Mouse (Mus musculus): ENCODE measurements around the gene Csf2rb. TPM values are rescaled to one million over a fixed set of nuclear protein-coding genes. Genes with fewer than 3 reads are reported as not detected.

The Csf2rb gene
- polyA plus RNA-seq, 1 experiment from 2014 or later, result 0.89 TPM

DNA sequence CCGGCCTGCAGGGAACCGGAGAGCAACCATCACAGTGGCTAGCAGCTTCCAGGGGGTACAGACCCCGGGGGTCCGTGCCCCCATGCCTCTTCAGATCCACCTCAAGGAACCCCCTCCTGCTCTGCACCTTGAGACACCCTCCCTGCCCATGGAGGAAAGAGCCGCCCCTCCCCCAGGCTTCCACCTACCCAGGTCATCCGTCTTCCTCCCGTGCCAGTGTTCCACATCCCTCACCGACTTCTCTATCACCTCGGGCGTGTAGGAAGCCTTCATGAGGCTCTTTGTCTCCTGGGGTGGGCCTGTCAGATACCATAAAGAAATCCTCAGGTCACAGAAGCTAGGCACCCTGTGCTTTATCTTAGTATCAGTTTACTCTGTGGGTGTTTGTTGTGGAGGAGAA lies 53.0 kb downstream of the Csf2rb start:
- H3K4me3 ChIP-seq (ENCODE audit: low read length), result no peak overlapping the region
- H3K4me1 ChIP-seq (ENCODE audit: control insufficient read depth, insufficient read depth, low read length), result no peaks in the 10 kb centered on the region
- H3K36me3 ChIP-seq (ENCODE audit: control insufficient read depth, insufficient read depth, low read length), result no peaks in the 10 kb centered on the region
- H3K27me3 ChIP-seq (ENCODE audit: control insufficient read depth, insufficient read depth, low read length), result no peaks in the 10 kb centered on the region
- H3K27ac ChIP-seq (ENCODE audit: low read depth, low read length), result no peak overlapping the region
- no peak overlapping the region for H3K9ac ChIP-seq (ENCODE audit: low read depth, low read length)
- WGBS, result 62% methylated on average over 10 of the region's 10 CpGs
- no peak for ATAC-seq (ENCODE audit: low FRiP score, low TSS enrichment)
- H3K4me2 ChIP-seq (replicated peaks; ENCODE audit: low read depth, low read length), result no peak overlapping the region
- H3K9me3 ChIP-seq (ENCODE audit: control insufficient read depth, low read length), result no peaks in the 10 kb centered on the region

DNA sequence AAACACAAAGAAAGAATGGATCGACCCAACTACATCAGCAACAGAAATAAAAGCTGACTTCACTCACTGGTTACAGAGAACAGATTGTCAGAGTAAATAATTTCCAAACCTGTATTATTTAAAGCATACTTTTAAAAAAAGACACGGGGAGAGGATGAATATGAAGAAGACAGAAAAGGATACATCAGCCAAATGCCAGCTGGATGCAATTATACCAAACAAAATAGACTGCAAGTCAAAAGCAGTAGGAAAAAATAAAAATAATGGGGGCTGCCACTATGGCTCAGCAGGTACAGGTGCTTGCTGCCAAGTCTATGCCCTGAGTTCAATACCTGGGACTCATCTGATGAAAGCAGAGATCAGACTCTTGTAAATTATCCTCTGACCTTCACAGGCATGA lies 54.7 kb downstream of the Csf2rb start:
- Histone ChIP-seq H3K9ac (ENCODE audit: low read depth, low read length) (no peak overlapping the region), H3K9me3 (ENCODE audit: control insufficient read depth, low read length) (no peaks in the 10 kb centered on the region), H3K4me2 (replicated peaks; ENCODE audit: low read depth, low read length) (no peak overlapping the region), H3K27me3 (ENCODE audit: control insufficient read depth, insufficient read depth, low read length) (no peaks in the 10 kb centered on the region), H3K36me3 (ENCODE audit: control insufficient read depth, insufficient read depth, low read length) (no peaks in the 10 kb centered on the region), H3K4me1 (ENCODE audit: control insufficient read depth, insufficient read depth, low read length) (no peaks in the 10 kb centered on the region), H3K4me3 (ENCODE audit: low read length) (no peak overlapping the region), H3K27ac (ENCODE audit: low read depth, low read length) (no peak overlapping the region)
- 80% methylated on average over 2 of the region's 2 CpGs for WGBS
- no peak for ATAC-seq (ENCODE audit: low FRiP score, low TSS enrichment)

DNA sequence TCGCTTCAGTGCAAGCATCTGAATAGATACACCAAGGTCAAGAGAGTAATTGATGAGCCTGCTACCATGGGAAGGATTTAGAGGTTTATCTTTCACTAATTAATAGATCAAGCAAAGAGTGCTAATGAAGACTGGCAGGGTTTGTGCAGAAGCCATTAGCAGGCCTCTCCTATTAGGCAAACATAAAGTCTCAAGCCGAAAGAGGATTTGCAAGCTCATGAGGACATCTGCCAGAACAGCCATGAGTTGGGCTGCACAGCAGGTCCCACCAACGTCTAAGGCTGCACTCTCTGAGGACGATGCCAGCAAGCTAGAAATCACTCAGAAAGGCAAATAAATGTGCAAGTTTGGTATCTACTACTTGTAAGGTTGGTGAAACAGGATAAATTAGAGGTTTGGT lies 55.2 kb downstream of the Csf2rb start:
- Histone ChIP-seq H3K27me3 (ENCODE audit: control insufficient read depth, insufficient read depth, low read length) (no peaks in the 10 kb centered on the region), H3K4me3 (ENCODE audit: low read length) (no peak overlapping the region), H3K4me2 (replicated peaks; ENCODE audit: low read depth, low read length) (no peak overlapping the region), H3K9ac (ENCODE audit: low read depth, low read length) (no peak overlapping the region), H3K36me3 (ENCODE audit: control insufficient read depth, insufficient read depth, low read length) (no peaks in the 10 kb centered on the region), H3K9me3 (ENCODE audit: control insufficient read depth, low read length) (no peaks in the 10 kb centered on the region), H3K27ac (ENCODE audit: low read depth, low read length) (no peak overlapping the region), H3K4me1 (ENCODE audit: control insufficient read depth, insufficient read depth, low read length) (no peaks in the 10 kb centered on the region)
- ATAC-seq (ENCODE audit: low FRiP score, low TSS enrichment), result no peak
- 77% methylated on average over 4 of the region's 4 CpGs for WGBS

DNA sequence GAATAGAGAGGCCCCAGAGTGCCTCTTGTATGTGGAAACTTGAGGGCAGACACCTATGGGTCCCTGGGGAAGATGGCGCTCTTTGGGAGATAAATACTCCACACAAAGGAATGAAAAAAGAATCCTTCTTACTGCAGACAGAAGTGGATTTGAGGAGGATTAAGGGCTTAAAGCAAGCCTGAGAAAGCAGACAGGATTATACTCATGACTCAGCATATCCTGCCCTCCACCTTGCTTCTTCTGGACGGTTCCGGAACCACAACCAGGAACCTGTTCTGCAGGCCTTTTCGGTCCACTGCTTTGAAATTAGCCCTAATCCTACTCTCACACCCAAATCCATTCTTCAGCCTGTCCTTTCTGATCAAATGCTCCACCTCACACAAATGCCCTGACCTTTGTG lies 56.6 kb downstream of the Csf2rb start:
- ATAC-seq (ENCODE audit: low FRiP score, low TSS enrichment), result no peak
- Histone ChIP-seq H3K27me3 (ENCODE audit: control insufficient read depth, insufficient read depth, low read length) (no peaks in the 10 kb centered on the region), H3K9me3 (ENCODE audit: control insufficient read depth, low read length) (no peaks in the 10 kb centered on the region), H3K4me2 (replicated peaks; ENCODE audit: low read depth, low read length) (no peak overlapping the region), H3K27ac (ENCODE audit: low read depth, low read length) (no peak overlapping the region), H3K4me1 (ENCODE audit: control insufficient read depth, insufficient read depth, low read length) (no peaks in the 10 kb centered on the region), H3K9ac (ENCODE audit: low read depth, low read length) (no peak overlapping the region), H3K36me3 (ENCODE audit: control insufficient read depth, insufficient read depth, low read length) (no peaks in the 10 kb centered on the region), H3K4me3 (ENCODE audit: low read length) (no peak overlapping the region)
- 88% methylated on average over 4 of the region's 4 CpGs for WGBS

DNA sequence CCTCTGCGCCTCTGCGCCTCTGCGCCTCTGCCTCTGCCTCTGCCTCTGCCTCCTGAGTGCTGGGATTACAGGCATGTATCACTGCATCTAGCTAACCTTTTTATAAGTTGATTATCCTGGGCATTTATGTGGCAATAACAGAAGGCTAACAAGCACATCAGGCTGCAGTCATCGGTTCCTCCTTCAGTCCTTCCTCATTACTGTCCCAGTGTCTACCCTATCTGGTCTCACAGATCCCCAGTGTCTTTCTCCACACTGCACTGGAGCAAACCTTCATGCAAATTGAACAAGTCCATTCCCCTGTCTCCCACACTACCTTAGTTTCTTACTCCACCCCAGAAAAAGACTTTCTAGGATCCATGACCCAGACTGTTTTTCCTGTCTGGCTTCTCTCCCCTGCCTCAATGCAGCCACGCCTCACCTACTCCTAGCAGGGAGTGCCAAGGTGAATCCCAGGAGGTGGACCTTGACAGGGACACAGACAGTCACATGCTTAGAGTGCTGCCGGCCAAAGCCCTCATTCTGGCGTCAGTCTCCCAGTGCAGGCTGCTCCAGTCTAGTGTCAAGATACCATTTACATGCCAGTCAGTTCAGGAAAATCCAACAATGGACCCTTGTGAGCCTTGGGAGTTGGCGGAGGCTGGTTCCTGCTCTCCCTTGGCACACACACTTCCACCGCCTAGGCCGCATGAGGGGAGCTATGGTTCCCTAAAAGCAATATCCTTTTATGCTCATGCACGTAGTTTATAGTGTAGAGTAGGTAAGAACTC lies 58.1 kb downstream of the Csf2rb start:
- H3K27me3 ChIP-seq (ENCODE audit: control insufficient read depth, insufficient read depth, low read length), result no peaks in the 10 kb centered on the region
- H3K9me3 ChIP-seq (ENCODE audit: control insufficient read depth, low read length), result no peaks in the 10 kb centered on the region
- H3K4me1 ChIP-seq (ENCODE audit: control insufficient read depth, insufficient read depth, low read length), result no peaks in the 10 kb centered on the region
- no peak overlapping the region for H3K27ac ChIP-seq (ENCODE audit: low read depth, low read length)
- H3K4me2 ChIP-seq (replicated peaks; ENCODE audit: low read depth, low read length), result no peak overlapping the region
- H3K4me3 ChIP-seq (ENCODE audit: low read length), result no peak overlapping the region
- no peak for ATAC-seq (ENCODE audit: low FRiP score, low TSS enrichment)
- WGBS, result 86% methylated on average over 11 of the region's 11 CpGs
- H3K9ac ChIP-seq (ENCODE audit: low read depth, low read length), result no peak overlapping the region
- no peaks in the 10 kb centered on the region for H3K36me3 ChIP-seq (ENCODE audit: control insufficient read depth, insufficient read depth, low read length)

DNA sequence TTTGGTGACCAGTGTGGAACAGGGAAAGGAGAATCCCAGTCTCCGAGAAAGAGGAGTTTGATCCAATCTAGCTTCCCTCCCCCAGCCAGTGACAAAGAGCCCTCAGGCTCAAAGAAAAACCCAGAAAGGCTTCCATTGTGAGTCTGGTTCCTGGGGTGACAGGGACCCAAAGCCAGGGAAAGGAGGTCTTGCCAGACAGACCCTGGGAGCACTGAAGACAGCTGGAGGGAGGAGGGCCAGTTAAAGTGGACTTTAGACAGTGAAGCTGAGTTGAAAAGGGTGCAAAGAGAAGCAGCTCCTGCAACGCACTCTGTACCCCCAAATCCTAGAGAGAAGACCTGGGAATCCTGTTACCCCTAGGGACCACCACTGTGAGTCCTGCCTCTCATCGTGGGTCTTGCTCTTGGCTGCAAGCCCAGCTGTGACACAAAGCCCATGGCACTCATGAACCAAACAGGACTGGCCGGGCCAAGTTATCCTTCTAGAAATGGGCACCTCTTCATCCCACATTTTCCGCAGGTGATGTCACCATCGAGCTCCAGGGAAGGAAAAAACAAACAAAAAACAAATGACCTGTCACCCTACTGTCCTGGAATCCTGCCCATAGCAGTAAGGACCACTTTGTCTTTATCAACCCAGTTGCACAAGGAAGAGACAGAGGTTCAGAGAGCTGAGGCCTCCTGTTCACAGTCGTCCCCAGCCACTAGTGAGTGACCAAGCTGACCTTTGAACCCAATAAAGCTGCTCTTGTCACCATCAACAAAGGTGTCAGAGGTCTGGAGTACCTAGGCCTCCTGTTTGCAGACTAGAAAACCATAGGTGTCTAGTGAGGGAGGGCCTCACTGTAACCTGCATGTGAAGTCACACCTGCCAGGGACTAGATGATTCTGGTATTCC lies 58.9 kb downstream of the Csf2rb start:
- Histone ChIP-seq H3K27me3 (ENCODE audit: control insufficient read depth, insufficient read depth, low read length) (no peaks in the 10 kb centered on the region), H3K4me3 (ENCODE audit: low read length) (no peak overlapping the region), H3K27ac (ENCODE audit: low read depth, low read length) (no peak overlapping the region), H3K36me3 (ENCODE audit: control insufficient read depth, insufficient read depth, low read length) (no peaks in the 10 kb centered on the region), H3K9ac (ENCODE audit: low read depth, low read length) (no peak overlapping the region), H3K4me2 (replicated peaks; ENCODE audit: low read depth, low read length) (no peak overlapping the region), H3K9me3 (ENCODE audit: control insufficient read depth, low read length) (no peaks in the 10 kb centered on the region), H3K4me1 (ENCODE audit: control insufficient read depth, insufficient read depth, low read length) (no peaks in the 10 kb centered on the region)
- WGBS, result 70% methylated on average over 7 of the region's 7 CpGs
- ATAC-seq (ENCODE audit: low FRiP score, low TSS enrichment), result no peak

DNA sequence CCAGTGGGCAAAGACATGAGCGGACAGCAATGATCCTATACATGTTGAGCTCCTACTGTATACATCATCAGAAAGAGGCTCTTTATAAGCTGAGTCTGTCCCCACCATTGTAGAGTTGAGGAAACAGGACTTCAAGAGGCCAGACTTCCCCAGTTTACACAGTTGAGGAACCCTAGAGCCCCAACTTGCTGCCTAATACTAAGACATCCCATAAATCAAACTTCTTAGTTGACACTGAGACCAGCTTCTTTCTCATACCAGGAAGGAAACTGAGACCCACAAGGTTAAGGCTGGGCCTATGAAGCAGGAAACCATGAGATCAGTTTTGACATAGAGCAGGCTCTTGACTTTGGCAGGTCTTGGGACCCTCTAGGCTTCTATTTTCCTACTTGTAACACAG lies 60.0 kb downstream of the Csf2rb start:
- H3K4me3 ChIP-seq (ENCODE audit: low read length), result no peak overlapping the region
- no peaks in the 10 kb centered on the region for H3K9me3 ChIP-seq (ENCODE audit: control insufficient read depth, low read length)
- H3K27ac ChIP-seq (ENCODE audit: low read depth, low read length), result no peak overlapping the region
- H3K4me1 ChIP-seq (ENCODE audit: control insufficient read depth, insufficient read depth, low read length), result no peaks in the 10 kb centered on the region
- no peak overlapping the region for H3K9ac ChIP-seq (ENCODE audit: low read depth, low read length)
- no peaks in the 10 kb centered on the region for H3K27me3 ChIP-seq (ENCODE audit: control insufficient read depth, insufficient read depth, low read length)
- 82% methylated on average over 1 of the region's 1 CpGs for WGBS
- H3K4me2 ChIP-seq (replicated peaks; ENCODE audit: low read depth, low read length), result no peak overlapping the region
- ATAC-seq (ENCODE audit: low FRiP score, low TSS enrichment), result no peak
- H3K36me3 ChIP-seq (ENCODE audit: control insufficient read depth, insufficient read depth, low read length), result no peaks in the 10 kb centered on the region

DNA sequence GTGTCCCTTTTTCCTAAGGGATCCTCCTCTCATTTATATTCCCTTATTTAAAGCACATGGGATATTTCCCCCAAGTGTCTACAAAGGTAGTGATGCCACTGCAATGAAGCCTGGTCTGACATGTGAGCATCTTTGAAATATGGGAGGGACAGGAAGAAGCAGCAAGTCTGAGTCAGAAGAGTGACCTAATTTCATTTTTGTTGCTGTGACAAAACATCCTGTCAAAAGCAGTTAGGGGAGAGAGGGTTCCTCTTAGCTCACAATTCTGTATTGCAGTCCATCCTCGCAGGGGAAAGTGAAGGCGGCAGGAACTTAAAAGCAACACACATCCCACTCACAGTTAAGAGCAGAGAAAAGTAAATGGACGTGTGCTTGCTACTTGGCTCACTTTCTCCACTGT lies 65.3 kb downstream of the Csf2rb start:
- H3K4me2 ChIP-seq (replicated peaks; ENCODE audit: low read depth, low read length), result no peak overlapping the region
- H3K27me3 ChIP-seq (ENCODE audit: control insufficient read depth, insufficient read depth, low read length), result no peaks in the 10 kb centered on the region
- no peak for ATAC-seq (ENCODE audit: low FRiP score, low TSS enrichment)
- no peak overlapping the region for H3K27ac ChIP-seq (ENCODE audit: low read depth, low read length)
- no peaks in the 10 kb centered on the region for H3K9me3 ChIP-seq (ENCODE audit: control insufficient read depth, low read length)
- no peak overlapping the region for H3K9ac ChIP-seq (ENCODE audit: low read depth, low read length)
- WGBS, result 81% methylated on average over 3 of the region's 3 CpGs
- no peaks in the 10 kb centered on the region for H3K36me3 ChIP-seq (ENCODE audit: control insufficient read depth, insufficient read depth, low read length)
- no peaks in the 10 kb centered on the region for H3K4me1 ChIP-seq (ENCODE audit: control insufficient read depth, insufficient read depth, low read length)
- H3K4me3 ChIP-seq (ENCODE audit: low read length), result no peak overlapping the region

DNA sequence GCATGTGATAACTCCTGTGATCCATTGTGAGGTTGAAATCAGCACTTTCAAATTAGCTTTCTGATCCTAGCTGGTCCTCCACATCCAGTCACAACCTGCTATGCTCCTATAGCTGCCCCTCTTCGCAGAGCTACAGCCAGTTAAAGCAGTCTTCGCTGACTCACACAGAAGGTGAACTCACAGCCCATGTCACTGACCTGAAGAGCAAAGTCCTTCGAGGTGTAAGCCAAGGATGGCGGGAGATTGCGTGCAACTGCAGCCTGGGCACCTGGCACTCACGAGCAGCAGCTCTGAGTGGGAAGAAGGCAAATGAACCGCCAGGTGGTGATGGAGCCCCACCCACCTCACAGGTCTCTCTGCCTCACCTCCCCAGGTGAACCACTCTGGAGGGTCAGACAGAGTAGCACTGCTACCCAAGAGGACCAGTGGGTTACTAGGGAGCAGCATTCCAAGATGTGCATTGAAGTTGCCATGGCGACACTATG lies 70.0 kb downstream of the Csf2rb start, which contains the start of gene Tex33:
Tex33 (minus strand) TSS at position 435 of the 485 bp plus-strand sequence.
- Histone ChIP-seq H3K9ac (ENCODE audit: low read depth, low read length) (no peak within 1 kb of the TSS), H3K36me3 (ENCODE audit: control insufficient read depth, insufficient read depth, low read length) (no peaks in the 10 kb centered on the region), H3K4me1 (ENCODE audit: control insufficient read depth, insufficient read depth, low read length) (no peaks in the 10 kb centered on the region), H3K4me3 (ENCODE audit: low read length) (no peak within 1 kb of the TSS), H3K9me3 (ENCODE audit: control insufficient read depth, low read length) (no peaks in the 10 kb centered on the region), H3K4me2 (replicated peaks; ENCODE audit: low read depth, low read length) (no peak within 1 kb of the TSS), H3K27me3 (ENCODE audit: control insufficient read depth, insufficient read depth, low read length) (no peaks in the 10 kb centered on the region), H3K27ac (ENCODE audit: low read depth, low read length) (no peak within 1 kb of the TSS)
- WGBS, result 79% methylated on average over 8 of the region's 8 CpGs
- no peak for ATAC-seq (ENCODE audit: low FRiP score, low TSS enrichment)

All from kidney, embryonic 14.5 days (tissue).